Mouse (Mus musculus) heart, adult 2 months (tissue): ENCODE results near the gene Odaph.
A peak's percentile ranks its signal among the peaks of the same experiment; 100 is the strongest.

Experiments used
- CTCF ChIP-seq: fragments of 200-600 bp; IDR thresholded peaks from 2 replicates; pipeline ENCODE4 v1.8.1; 2022; ENCODE audit warnings: antibody characterized with exemption, mild to moderate bottlenecking, moderate library complexity
- EP300 ChIP-seq: fragments of 200-500 bp; IDR thresholded peaks from 2 replicates; pipeline ENCODE4 v1.6.1; 2011; ENCODE audit warnings: low read depth, low read length, control low read depth; ENCODE audit not compliant: insufficient read depth
- POLR2A ChIP-seq: fragments of 200-500 bp; IDR thresholded peaks from 2 replicates; pipeline ENCODE4 v1.6.1; 2011; ENCODE audit warnings: mild to moderate bottlenecking, low read depth, low read length, control low read depth; ENCODE audit not compliant: insufficient read depth

DNA sequence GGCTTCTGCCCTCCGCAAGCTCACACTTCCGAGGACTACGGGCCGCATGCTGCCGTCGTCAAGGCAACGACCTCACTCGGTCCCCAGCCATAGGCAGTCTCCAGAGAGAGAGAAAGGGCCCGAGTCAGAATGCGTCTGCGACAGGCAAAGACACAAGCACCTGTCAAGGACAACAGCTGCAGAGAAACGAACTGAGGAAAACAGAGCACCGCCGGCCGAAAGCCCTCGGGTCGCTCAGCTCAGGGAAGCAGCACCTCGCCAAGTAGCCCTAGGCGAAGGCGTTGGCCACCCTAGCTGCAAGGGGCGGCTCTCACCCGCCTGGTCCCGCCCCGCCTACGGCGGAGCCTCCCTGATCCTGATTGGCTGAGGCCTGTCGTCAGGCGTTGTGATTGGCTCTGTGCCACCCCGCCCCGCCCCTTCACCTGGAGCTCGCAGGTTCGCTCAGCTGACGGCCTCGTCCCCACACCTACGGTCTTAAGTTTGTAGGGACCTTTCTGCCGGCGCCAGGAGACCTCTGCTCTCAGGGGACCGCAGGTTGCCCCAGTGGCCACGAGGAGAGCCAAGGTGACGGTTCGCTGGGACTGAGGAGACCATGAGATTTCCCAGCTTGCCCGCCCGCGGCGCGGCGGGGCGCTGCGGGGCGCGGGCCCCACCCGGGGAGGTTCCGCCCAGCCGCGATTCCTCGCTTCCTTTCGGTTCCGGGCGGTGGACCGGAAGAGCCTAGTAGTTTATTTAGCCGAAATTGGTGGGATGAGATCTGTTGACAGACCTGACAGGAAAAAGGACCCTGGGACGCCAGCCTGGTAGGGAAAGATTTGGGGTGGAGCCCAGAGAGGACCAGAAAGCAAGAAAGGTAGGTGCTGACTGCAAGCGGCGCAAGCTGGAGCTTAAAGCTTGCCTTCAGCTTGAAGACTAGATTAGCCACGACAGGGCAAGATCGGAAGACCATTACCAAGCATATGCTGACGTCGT, 55.4 kb downstream of the Odaph start:
- TF ChIP-seq CTCF, result peak; percentile 25; the same call in 1 of the 2 replicates
- TF ChIP-seq POLR2A, result no peak
- TF ChIP-seq EP300, result 0 out of 2 replicates have a peak, but pooled peaks have one; percentile 27
